Mouse (Mus musculus): ENCODE measurements at regions not wholly inside any gene's neighbourhood (a gene's known extent, or its start where the extent isn't known, plus 50 kb on each side); places are given as distances from the start of the nearest gene placed in this dataset.

- H3K9ac ChIP-seq (ENCODE audit: insufficient read depth, low read depth): no peak overlapping the region
- no peaks in the 10 kb centered on the region for H3K27me3 ChIP-seq (replicated peaks)
- H3K36me3 ChIP-seq (replicated peaks in 1 of 2; ENCODE audit: control insufficient read depth in 1 of 2, insufficient read depth in 1 of 2, low read length in 1 of 2): no peaks in the 10 kb centered on the region
- in situ Hi-C loops (cut with MboI; ENCODE audit: low pct_ligation_motif_present, low pct_unique_long_range_greater_than_20kb, low sequenced_read_pairs): no loop called here
- H3K9me3 ChIP-seq (replicated peaks; ENCODE audit: low read length): peaks cover 53% of the 10 kb centered on the region
- TF ChIP-seq ETS1 (conservative IDR thresholded peaks at IDR 0.05; ENCODE audit: low read depth, low read length) (no peak), PAX5 (IDR thresholded peaks at IDR 0.05; ENCODE audit: low read length) (no peak), ZC3H11A (IDR thresholded peaks at IDR 0.05; ENCODE audit: low read depth, low read length) (no peak), ZNF384 (IDR thresholded peaks at IDR 0.05; ENCODE audit: low read depth, low read length) (no peak), E2F4 (IDR thresholded peaks at IDR 0.05; ENCODE audit: insufficient replicate concordance, low read depth, low read length) (no peak), UBTF (IDR thresholded peaks at IDR 0.05; ENCODE audit: low read depth, low read length) (no peak), KAT2A (IDR thresholded peaks at IDR 0.05; ENCODE audit: insufficient replicate concordance, low read length) (no peak), IRF4 (IDR thresholded peaks at IDR 0.05; ENCODE audit: low read depth, low read length) (no peak), TCF12 (IDR thresholded peaks at IDR 0.05; ENCODE audit: low read depth, low read length) (no peak), BHLHE40 (IDR thresholded peaks at IDR 0.05; ENCODE audit: low read depth, low read length) (no peak), SMC3 (IDR thresholded peaks at IDR 0.05; ENCODE audit: low read depth, low read length) (no peak), CHD1 (IDR thresholded peaks at IDR 0.05; ENCODE audit: low read depth, low read length) (no peak), ZKSCAN1 (IDR thresholded peaks at IDR 0.05; ENCODE audit: borderline replicate concordance, low read depth, low read length) (no peak)
- dilution Hi-C loops (cut with MboI; ENCODE audit: extremely low pct_ligation_motif_present, extremely low pct_unique_long_range_greater_than_20kb, low sequenced_read_pairs): no loop called here
- no peaks in the 10 kb centered on the region for H3K4me1 ChIP-seq (ENCODE audit: control insufficient read depth in 1 of 2, insufficient read depth in 2 of 2)
- H3K4me2 ChIP-seq (ENCODE audit: insufficient read depth, low read depth, poor library complexity, severe bottlenecking): no peak overlapping the region
- H3K4me3 ChIP-seq (replicated peaks in 1 of 3; ENCODE audit: low read depth in 2 of 3, low read length in 2 of 3, poor library complexity in 1 of 3): no peak overlapping the region
- no peak overlapping the region for H3K27ac ChIP-seq (ENCODE audit: insufficient read depth, low read depth)
- no peaks in the 10 kb centered on the region for H3K79me2 ChIP-seq (replicated peaks; ENCODE audit: control insufficient read depth, extremely low read depth, insufficient read depth, poor library complexity, severe bottlenecking)
- DNase-seq (ENCODE audit: extremely low read depth): no peak
Observed at GRCm38 (mm10) chr10:120564859-120565258, 88.6 kb upstream of the Hmga2 start.

DNA sequence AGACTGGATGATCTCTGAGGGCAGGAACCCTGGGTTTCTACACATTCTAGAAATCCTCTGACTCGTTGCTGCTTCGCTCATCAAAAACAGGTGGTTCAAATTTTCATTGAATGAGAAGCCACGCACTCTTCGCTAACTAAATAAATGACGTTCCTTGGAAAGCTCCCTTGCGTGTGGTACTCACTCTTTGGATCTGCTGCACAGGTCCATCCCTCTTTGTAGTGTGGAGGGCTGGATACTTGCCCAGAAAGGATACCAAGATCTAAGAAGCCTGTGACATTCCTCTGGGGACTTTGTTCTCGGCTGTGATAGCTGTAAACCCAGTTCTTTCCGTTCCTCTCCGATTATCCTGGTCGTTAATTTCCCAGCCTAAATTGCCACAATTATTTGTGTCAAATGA is 87.7 kb upstream of the Hmga2 start:
- in situ Hi-C loops (cut with MboI; ENCODE audit: low pct_ligation_motif_present, low pct_unique_long_range_greater_than_20kb, low sequenced_read_pairs): no loop called here

More for the DNA sequence above, 87.7 kb upstream of the Hmga2 start:
- Histone ChIP-seq H3K4me3 (replicated peaks in 1 of 3; ENCODE audit: low read depth in 2 of 3, low read length in 2 of 3, poor library complexity in 1 of 3) (no peak overlapping the region), H3K27ac (ENCODE audit: insufficient read depth, low read depth) (no peak overlapping the region), H3K9me3 (replicated peaks; ENCODE audit: low read length) (peaks cover 58% of the 10 kb centered on the region), H3K9ac (ENCODE audit: insufficient read depth, low read depth) (no peak overlapping the region), H3K27me3 (replicated peaks) (no peaks in the 10 kb centered on the region), H3K4me2 (ENCODE audit: insufficient read depth, low read depth, poor library complexity, severe bottlenecking) (no peak overlapping the region), H3K4me1 (ENCODE audit: control insufficient read depth in 1 of 2, insufficient read depth in 2 of 2) (no peaks in the 10 kb centered on the region), H3K36me3 (replicated peaks in 1 of 2; ENCODE audit: control insufficient read depth in 1 of 2, insufficient read depth in 1 of 2, low read length in 1 of 2) (no peaks in the 10 kb centered on the region), H3K79me2 (replicated peaks; ENCODE audit: control insufficient read depth, extremely low read depth, insufficient read depth, poor library complexity, severe bottlenecking) (no peaks in the 10 kb centered on the region)
- TF ChIP-seq POLR2AphosphoS2 (IDR thresholded peaks at IDR 0.05; ENCODE audit: low read depth, low read length) (no peak), KAT2A (IDR thresholded peaks at IDR 0.05; ENCODE audit: insufficient replicate concordance, low read length) (no peak), IRF4 (IDR thresholded peaks at IDR 0.05; ENCODE audit: low read depth, low read length) (no peak), MAX (IDR thresholded peaks at IDR 0.05; ENCODE audit: low read length) (no peak), CTCF (conservative IDR thresholded peaks at IDR 0.05 in 1 of 2, IDR thresholded peaks at IDR 0.05 in 1 of 2; ENCODE audit: low read depth in 2 of 2, low read length in 2 of 2) (no peak), TCF12 (IDR thresholded peaks at IDR 0.05; ENCODE audit: low read depth, low read length) (no peak), PAX5 (IDR thresholded peaks at IDR 0.05; ENCODE audit: low read length) (no peak)
- dilution Hi-C loops (cut with MboI; ENCODE audit: extremely low pct_ligation_motif_present, extremely low pct_unique_long_range_greater_than_20kb, low sequenced_read_pairs): no loop called here
- DNase-seq (ENCODE audit: extremely low read depth): no peak

All from CH12.LX (cell line).